Mouse (Mus musculus): ENCODE measurements around the gene Pex11b.
A peak's percentile ranks its signal among the peaks of the same experiment; 100 is the strongest.
"Not testable (repeated sequence)": the region's sequence is repeated elsewhere in the genome, so short reads cannot be mapped to it uniquely, and the experiment has no call there.

Pex11b gene

GRCm38 (mm10) chr3:96634928-96635879 lies at the start of gene Pex11b, which contains the start of gene Gm42957:
Pex11b (plus strand) TSS chr3:96635376.
Gm42957 (plus strand) TSS chr3:96635474.
- peak; percentile 93 for DNase-seq (ENCODE audit: extremely low read depth, insufficient read length, low spot score)

- no peak for DNase-seq (ENCODE audit: extremely low read depth, insufficient read length, low spot score)
Observed at GRCm38 (mm10) chr3:96590657-96591056, 44.5 kb upstream of the Pex11b start.

GRCm38 (mm10) chr3:96593374-96593773 lies 41.8 kb upstream of the Pex11b start:
- no peak for DNase-seq (ENCODE audit: extremely low read depth, insufficient read length, low spot score)

- DNase-seq (ENCODE audit: extremely low read depth, insufficient read length, low spot score) = peak; percentile 94
Observed at GRCm38 (mm10) chr3:96593790-96594560, 41.2 kb upstream of the Pex11b start, which contains the start of gene Polr3gl. Polr3gl (minus strand) TSS chr3:96594181.

GRCm38 (mm10) chr3:96594851-96595250 lies 40.3 kb upstream of the Pex11b start:
- DNase-seq (ENCODE audit: extremely low read depth, insufficient read length, low spot score) = no peak

GRCm38 (mm10) chr3:96595661-96596060 lies 39.5 kb upstream of the Pex11b start:
- DNase-seq (ENCODE audit: extremely low read depth, insufficient read length, low spot score) = no peak

GRCm38 (mm10) chr3:96596228-96596707 lies 38.9 kb upstream of the Pex11b start, which contains the start of gene Ankrd34a:
Ankrd34a (plus strand) TSS chr3:96596636.
- DNase-seq (ENCODE audit: extremely low read depth, insufficient read length, low spot score) = no peak

GRCm38 (mm10) chr3:96596855-96597254 lies 38.3 kb upstream of the Pex11b start:
- no peak for DNase-seq (ENCODE audit: extremely low read depth, insufficient read length, low spot score)

- DNase-seq (ENCODE audit: extremely low read depth, insufficient read length, low spot score) = no peak
Observed at GRCm38 (mm10) chr3:96597435-96597891, 37.7 kb upstream of the Pex11b start.

- no peak for DNase-seq (ENCODE audit: extremely low read depth, insufficient read length, low spot score)
Observed at GRCm38 (mm10) chr3:96598156-96599068, 36.8 kb upstream of the Pex11b start.

GRCm38 (mm10) chr3:96599069-96599393 lies 36.1 kb upstream of the Pex11b start:
- no peak for DNase-seq (ENCODE audit: extremely low read depth, insufficient read length, low spot score)

GRCm38 (mm10) chr3:96599411-96599810 lies 35.8 kb upstream of the Pex11b start:
- DNase-seq (ENCODE audit: extremely low read depth, insufficient read length, low spot score) = no peak

- DNase-seq (ENCODE audit: extremely low read depth, insufficient read length, low spot score) = peak; percentile 98
Observed at GRCm38 (mm10) chr3:96600639-96601250, 34.4 kb upstream of the Pex11b start, which contains the start of gene Lix1l. Lix1l (plus strand) TSS chr3:96601149.

GRCm38 (mm10) chr3:96601251-96601787 lies 33.9 kb upstream of the Pex11b start:
- peak; percentile 82 for DNase-seq (ENCODE audit: extremely low read depth, insufficient read length, low spot score)

- DNase-seq (ENCODE audit: extremely low read depth, insufficient read length, low spot score) = no peak
Observed at GRCm38 (mm10) chr3:96601941-96602703, 33.1 kb upstream of the Pex11b start.

GRCm38 (mm10) chr3:96602704-96603084 lies 32.5 kb upstream of the Pex11b start:
- no peak for DNase-seq (ENCODE audit: extremely low read depth, insufficient read length, low spot score)

- no peak for DNase-seq (ENCODE audit: extremely low read depth, insufficient read length, low spot score)
Observed at GRCm38 (mm10) chr3:96603311-96603710, 31.9 kb upstream of the Pex11b start.

- not testable (repeated sequence) for DNase-seq (ENCODE audit: extremely low read depth, insufficient read length, low spot score)
Observed at GRCm38 (mm10) chr3:96606007-96606406, 29.2 kb upstream of the Pex11b start.

GRCm38 (mm10) chr3:96606618-96607017 lies 28.6 kb upstream of the Pex11b start:
- no peak for DNase-seq (ENCODE audit: extremely low read depth, insufficient read length, low spot score)
